Mouse (Mus musculus) erythroid progenitor cell, adult 5-6 weeks (primary cell): ENCODE data around the gene Trim56. TPM values are rescaled to one million over a fixed set of nuclear protein-coding genes. Genes with fewer than 3 reads are reported as not detected.

Experiments
- ATAC-seq: replicated peaks from 2 replicates; pipeline ENCODE4 v1.8.0; 2016; ENCODE audit warnings: moderate number of reproducible peaks, mild to moderate bottlenecking, moderate TSS enrichment, inconsistent platforms; ENCODE audit not compliant: poor library complexity, low FRiP score, severe bottlenecking
- total RNA-seq, 2 experiments: library from RNA; stranded (forward) in 1 of 2; stranded (reverse) in 1 of 2; fragments of 150-400 nt in 1 of 2; fragments of 186-747, 209-891 nt in 1 of 2; gene quantifications; 2 replicates each; pipeline versions ENCODE4 v1.2.3 to v1.2.4; 2015 to 2017; ENCODE audit warnings: low replicate concordance in 2 of 2

Gene Trim56
- total RNA-seq, 2 experiments from 2014 or later, result 76.3 to 89.0 TPM

DNA sequence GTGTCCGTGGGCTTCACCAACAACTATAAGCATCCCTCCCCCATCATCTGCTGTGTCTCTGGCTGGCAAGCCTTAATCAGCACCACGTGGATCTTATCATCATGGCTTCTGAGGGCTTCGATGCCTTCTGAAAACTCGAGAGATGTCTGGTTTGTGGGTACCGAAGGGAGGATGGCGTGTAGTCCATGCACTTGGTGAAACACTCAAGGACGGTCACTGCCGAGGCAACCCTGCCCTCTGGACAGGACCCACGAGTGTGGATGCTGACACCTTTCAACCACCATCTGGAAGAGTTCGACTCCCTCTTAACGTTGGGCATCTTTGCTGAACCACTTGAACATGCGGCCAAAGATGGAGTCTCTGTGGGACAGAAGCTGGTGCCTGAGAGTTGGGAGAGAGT, 5.1 kb downstream of the Trim56 start:
- ATAC-seq, result no peak

DNA sequence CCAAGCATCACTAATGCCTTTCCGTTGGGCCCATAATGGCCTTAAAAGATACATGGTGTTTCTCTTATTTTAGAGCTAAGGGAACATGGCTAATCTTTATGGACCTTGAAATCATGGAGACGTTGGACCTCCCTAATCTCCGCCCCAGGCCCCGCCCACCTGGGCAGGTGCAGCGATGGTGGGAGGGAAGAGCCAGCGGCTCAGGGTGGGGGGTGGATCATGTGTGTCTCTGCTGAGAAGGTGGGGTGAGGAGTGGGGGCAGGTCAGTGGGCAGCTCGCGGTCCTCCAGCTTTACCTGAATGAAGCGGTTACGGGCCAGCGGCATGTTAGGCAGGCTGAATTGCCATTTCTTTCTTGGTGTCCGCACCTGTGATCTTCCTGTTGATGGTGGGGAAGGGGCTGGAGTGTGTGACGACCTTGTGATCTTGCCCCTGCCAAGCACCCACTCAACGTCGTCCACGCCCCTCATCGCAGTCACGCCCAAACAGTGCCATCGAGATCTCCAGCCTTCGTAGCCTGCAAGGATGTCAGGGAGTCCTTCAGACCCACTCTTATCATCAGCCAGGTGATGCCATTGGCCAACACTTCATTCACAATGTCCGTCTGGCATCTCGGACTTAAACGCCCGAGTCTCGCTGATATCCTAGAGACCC, 5.9 kb downstream of the Trim56 start:
- no peak for ATAC-seq

DNA sequence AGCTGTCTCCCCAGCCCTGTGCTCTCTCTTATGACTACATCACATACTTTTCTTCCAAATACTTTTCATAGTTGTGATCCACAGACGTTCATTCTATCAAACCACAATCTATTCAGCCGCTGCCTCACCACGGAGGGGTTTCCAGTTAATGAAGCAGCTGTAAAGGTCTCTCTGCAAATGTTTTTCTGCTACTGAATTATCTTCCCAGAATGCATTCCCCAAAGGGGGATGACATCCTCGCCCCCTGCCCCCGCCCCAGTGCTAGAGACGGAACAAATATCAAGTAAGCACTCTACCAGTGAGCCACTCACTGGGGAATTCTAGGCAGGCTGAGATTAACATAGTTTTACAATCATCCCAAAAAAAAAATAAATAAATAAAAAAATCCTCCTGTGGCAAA, 7.9 kb downstream of the Trim56 start:
- no peak for ATAC-seq

DNA sequence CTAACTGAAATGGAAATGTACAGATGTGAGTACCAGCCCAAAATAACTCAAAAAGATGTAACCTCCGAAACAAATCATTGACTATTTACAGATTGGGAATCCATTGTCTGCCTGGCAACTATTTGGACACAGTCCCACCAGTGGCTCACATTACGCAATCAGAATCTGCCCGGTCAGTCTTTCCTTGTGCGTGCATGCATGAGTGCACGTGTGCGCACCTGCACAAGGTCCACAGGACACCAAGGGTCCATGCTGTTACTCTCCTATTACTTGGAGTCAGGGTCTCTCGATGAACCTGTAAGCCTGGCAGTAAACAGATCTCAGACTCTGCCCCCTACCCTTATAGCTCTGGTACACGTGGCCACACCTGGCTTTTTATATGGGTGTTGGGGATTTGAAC, 8.3 kb downstream of the Trim56 start:
- no peak for ATAC-seq

DNA sequence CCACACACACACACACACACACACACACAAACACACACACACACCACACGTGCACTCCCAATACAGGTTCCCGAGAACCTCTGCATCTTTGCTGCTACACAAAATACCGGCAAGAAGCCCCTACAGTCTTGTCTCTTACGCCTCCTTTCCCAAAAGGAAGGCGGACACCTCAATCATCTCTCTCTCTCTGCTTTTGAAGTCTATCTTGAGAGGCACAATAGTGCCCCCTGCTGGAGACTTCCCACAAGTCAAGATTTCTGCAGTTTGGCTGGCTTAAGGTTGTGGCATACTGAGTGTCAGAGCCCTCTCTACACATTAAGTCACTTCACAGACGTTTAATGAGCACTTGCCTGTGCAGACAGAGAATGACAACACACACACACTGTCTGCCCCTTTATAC, 9.0 kb downstream of the Trim56 start:
- ATAC-seq, result 0 out of 2 replicates have a peak, but pooled peaks have one; percentile 18

DNA sequence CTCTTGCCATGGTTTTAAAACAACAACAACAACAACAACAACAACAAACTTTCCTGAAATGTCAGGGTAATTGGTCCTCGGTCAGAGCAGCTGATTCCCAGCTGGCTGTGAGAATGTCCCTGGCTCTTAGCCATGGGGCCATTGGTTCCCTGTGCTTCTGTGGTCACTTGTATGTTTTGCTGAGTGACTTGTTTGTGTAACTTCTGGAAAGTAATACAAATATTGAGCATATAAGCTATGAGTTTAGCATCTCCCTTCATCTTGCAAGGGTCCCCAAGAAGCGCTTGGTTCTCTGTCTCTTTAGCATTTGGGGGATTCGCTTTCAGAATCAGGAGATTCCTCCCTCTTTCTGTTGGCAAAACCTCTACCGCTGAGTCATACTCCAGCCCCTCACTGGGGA, 9.6 kb downstream of the Trim56 start:
- no peak for ATAC-seq

DNA sequence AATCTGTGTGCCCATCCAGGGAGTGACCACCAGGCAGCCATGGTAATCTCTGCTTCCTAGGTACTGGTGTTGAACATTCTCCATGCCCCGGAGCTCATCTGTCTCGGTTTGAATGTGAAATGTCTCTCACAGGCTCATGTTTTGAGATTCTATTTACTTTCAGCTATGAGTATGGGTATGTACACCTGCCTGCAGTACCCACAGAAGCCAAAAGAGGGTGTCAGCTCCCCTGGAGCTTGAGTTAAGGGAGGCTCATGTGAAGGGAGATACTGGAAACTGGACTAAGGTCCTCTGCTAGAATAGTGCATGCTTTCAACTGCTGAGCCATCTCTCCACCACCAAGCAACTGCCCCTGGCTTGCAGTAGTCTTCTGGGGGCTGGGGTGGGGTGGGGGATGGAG, 12.0 kb downstream of the Trim56 start:
- no peak for ATAC-seq

DNA sequence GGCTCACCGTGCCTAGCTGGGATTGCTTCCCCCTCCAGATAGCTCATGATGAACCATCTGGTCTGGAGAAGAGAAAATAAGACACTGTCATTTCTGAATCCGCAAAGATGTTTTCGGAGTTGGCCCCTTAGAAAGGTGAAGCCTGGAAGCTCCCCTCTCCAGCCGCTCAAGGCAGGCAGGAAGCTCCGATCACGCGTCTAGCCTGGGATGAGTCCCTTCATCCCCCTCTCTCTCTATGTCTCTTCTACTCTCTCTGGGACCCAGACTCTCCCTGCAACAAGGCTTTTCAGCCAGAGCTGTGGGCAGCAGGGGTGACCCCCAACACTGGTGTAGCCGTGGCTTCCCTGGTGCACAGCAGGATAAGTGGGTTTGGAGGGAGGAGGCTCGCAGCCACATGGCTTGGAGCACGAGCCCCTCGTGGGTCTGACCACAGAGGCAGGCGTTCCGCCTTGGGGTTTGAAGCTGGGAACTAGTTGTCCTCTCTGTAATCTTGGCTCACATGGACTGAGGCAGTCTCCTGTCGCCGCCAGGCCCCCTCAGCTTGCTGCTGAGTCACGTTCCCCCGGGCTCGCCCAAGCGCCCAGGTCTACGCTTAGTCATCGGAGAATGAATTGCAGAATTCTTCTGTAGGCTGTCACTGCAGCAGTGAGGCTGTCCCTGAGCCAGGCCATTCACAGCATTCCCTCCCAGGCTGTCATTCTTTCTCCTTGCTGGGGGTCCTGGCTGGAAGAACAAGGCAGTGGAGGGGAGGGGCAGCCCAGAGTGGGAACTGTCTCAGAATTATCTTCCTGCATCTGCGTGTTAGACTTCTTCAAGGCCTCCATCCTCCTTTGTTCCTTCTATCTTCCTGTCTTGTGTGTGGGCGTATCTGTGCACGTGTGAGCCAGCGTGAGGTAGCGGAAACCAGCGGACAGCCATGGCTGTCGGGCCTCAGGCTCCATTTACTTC, 13.2 kb downstream of the Trim56 start:
- peak; percentile 87 for ATAC-seq

DNA sequence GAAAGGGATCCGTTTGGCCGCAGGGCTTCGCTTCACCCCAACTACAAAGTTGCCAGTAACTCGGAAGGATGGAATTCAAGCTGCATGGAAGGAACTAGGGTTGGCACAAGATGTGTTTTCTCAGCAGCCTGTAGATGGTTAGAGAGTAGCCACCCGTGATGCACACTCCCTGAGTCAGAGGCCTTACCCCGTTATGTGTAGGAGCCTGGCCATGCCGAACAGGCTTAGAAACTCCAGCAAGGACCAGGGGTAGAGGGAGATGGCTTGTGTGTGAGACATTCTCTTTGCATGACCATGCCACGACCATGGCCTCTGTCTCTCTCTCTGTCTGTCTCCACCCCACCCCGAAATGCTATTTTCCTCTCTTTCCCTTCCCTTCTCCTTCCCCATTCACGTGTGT, 13.9 kb downstream of the Trim56 start:
- no peak for ATAC-seq

DNA sequence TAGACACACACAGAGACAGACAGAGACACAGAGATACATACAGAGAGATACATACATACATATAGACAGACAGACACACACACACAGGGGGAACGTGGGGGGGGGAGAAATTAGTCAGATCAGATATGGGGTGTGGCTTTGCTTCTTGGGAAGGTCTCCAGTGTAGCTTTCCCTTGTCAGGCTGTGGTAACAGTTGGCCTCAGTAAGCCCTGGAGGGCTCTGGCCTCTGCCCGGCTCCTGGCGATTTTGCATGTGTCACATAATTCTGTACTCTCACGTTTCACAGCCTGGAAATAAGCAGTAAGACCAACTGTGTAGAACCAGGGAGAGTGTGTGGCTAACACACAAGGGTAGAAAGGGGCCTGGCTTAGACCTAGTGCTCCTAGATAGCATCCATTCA, 15.3 kb downstream of the Trim56 start:
- ATAC-seq, result no peak

DNA sequence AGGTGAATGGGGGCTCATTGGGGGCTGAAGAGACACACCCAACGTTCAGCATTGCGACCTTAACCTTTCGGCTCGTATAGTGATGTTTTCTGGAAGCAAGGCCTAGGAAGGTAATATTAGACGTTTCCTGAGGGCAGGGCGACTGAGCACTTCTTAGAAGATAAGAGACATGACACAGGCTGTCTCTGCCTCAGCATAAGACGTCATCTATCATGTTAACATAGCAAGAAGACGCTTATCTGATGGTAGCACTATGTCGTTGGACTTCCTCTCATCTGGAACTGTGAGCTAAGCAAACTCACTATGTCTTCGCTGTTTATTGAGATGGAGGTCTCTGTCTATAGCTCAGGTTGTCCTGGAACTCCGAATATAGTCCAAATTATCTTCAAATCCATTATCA, 17.6 kb downstream of the Trim56 start:
- no peak for ATAC-seq

DNA sequence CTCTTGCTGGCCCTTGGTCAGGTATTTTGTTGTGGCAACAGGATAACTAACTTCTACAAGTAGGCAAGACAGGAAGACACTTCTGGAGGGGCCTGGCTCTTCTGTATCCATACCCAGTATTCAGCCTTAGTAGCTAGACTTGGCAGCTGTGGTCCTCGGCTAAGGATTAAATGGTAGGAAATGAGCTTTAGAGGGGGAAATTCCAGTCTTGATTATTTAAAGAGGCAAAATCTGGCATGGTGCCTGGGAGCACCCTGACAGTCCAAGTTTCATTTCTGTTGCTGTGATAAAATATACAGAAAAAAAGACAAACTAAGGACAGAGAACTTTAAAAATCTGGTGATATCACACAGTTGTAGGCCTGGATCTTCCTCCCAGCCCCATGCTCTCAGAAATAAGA, 20.0 kb downstream of the Trim56 start:
- ATAC-seq, result no peak

DNA sequence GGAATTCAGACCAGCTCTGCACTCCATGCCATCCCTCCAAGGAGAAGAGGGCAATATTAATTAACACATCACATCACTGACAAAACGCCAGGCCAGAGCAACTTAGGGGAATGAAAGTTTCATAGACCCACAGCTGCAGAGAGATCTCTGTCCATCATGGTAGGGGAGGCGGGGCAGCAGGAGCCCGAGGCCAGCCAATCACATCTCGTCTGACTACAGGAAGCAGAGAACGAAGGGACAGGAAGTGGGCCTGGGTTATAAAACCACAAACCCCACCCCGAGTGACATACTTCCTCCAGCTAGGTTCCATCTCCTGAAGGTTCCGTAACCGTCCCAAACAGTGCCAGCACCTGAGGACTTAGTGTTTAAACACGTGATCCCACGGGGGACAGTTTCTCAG, 20.9 kb downstream of the Trim56 start:
- ATAC-seq, result no peak

DNA sequence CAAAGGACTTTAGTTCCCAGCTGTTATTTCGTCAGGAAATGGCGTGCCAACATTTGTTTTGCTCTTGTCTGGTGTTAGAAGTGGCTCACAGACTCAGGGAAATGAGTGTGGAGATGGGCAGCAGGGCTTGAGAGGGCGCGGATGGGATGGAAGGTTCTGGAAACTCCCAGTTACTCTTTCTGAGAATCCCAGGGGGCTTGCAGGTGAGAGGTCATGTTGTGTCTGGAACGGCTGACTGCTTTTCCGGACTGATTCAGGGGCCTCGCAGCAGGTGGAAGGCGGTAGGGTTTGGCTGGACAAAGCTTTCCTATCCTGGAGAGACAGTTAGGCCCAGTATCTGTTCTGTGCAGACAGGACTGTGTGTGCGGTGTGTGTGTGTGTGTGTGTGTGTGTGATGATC, 22.3 kb downstream of the Trim56 start:
- no peak for ATAC-seq

DNA sequence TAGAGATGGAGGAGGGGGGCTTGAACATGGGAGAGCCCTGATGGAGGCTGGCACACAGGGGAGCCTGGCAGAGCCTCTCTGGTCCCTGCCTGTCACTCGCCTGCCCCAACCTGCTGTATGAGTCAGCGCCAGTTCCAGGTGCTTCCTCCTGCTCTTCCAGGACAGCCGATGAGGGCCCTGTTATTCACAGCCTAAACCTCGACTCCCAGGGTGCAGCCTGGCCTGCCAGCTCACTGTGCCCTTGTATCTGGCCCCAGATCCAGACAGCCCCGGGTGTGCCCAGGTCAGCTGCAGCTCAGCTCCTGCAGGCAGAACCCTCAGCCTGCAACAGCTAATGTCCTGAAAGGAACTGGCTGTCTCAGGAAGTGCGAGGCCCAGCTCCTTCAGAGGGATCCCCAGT, 24.4 kb downstream of the Trim56 start:
- ATAC-seq, result no peak

DNA sequence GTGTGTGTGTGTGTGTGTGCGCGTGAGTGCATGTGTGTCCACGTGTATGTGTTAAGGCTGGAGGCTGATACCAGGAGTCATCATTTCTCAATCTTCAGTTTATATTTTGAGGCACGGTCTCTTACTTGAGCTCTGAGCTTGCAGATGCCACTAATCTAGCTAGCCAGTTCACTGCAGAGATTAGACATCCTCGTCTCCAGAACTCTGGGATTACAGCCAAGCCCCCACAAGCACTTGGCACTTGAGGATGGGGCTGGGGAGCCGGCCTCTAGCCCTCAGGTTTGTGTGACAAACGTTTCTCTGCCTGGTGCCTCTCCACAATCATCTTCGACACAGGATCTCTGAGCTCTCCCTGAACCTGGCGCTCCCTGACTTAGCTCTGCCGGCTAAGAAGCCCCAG, 25.1 kb downstream of the Trim56 start:
- no peak for ATAC-seq

DNA sequence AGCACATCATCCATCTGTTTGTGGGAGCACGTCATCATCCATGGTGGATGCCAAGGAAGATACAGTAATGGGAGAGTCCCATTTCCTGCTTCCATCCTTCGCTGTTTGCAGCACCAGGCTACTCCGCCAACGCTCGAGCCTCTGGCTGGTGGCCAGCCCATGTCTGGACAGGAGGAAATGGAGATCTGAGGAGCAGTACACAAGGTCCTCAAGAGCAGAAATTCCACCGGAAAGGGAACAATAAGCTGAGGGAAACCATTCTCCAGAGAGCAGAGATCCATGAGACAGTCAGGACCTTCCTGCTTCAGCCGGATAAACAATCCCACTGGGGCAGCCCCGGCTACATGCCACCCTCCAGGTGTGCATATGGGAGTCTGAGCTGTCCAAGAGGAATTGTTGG, 28.6 kb downstream of the Trim56 start:
- ATAC-seq, result no peak

DNA sequence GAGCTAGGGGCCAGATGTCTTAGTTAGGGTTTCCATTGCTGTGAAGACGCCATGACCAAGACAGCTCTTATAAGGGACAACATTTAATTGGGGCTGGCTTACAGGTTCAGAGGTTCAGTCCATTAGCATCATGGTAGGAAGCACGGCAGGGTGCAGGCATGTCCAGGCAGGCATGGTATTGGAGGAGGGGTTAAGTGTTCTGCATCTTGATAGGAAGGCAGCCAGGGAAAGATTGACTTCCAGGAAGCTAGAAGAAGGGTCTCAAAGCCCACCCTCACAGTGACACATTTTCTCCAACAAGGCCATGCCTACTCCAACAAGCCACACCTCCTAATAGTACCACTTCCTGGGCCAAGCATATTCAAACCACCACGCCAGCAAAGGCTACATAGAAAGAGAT, 30.3 kb downstream of the Trim56 start:
- ATAC-seq, result no peak

DNA sequence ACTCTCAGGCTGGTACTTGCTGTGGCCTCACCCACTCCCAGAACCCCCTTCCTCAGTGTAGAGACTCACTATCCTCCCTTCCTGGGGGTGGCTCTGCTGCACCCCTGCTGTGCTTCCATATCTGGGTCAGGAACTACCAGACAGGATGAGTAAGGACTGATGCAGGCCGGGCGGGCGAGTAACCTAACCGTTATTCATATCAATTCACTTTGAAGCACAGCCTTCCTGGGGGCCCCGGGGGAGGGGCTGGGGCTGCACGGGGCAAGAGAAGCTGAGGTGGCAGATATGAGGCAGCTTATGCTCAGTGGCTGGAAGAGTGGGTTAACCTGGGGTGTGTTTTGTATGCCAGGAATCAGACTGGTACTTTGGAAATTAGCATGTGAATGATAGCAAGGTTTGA, 31.0 kb downstream of the Trim56 start:
- no peak for ATAC-seq

DNA sequence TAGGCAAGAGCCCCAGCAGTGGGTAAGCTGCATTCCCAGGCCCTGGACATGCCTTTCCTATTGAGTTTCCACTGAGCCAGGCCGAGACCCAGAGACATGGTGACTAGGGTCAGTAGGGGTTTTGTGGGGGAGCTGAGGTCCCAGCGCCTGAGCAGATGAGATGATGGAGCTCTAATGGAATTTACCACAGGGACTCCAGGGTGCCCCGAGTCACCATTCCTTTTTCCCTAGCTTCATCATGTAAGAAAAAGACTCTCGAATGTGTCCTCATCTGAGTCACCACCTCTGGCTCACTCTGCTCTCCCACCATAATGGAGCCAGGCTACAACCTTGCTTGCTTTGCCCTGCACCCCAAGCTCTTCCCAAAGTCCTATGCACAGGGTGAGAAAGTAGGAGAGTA, 33.0 kb downstream of the Trim56 start:
- ATAC-seq, result no peak

DNA sequence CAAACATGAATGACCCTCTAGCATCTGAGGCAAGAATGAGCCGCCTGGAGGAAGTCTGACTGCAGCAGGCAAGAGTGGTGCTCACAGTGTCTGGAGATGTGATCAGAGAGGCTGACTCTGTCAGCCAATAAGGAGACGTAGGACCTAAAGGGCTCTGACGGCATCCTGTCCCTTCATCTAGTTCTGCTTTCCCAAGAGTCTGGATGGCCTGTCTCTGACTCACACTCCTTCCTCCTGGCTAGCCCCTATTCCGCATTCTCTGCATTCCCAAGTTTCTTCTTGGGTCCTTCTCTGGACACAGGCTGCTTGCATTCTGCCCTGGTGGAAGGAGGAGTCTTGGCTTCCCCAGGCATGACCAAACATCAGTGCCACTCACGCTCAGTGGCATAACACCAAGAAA, 36.2 kb downstream of the Trim56 start:
- ATAC-seq, result no peak
